Mouse (Mus musculus) brain, adult 2 months (tissue): Measurements from ENCODE around the gene Ugt1a10.
"Not testable (repeated sequence)": the region's sequence is repeated elsewhere in the genome, so short reads cannot be mapped to it uniquely, and the experiment has no call there.

ENCODE experiments used
- DNase-seq: peaks from one replicate; pipeline ENCODE4 v3.0.0; 2011; ENCODE audit warnings: low read depth, low spot score

Gene Ugt1a10

GRCm38 (mm10) chr1:88138145-88138544 lies 83.0 kb downstream of the Ugt1a10 start:
- no peak for DNase-seq

- not testable (repeated sequence) for DNase-seq
Observed at GRCm38 (mm10) chr1:88140492-88140891, 85.3 kb downstream of the Ugt1a10 start.

GRCm38 (mm10) chr1:88143966-88144675 lies 88.9 kb downstream of the Ugt1a10 start:
- peak; percentile 58 for DNase-seq

GRCm38 (mm10) chr1:88145278-88145677 lies 90.1 kb downstream of the Ugt1a10 start:
- not testable (repeated sequence) for DNase-seq

GRCm38 (mm10) chr1:88150133-88150532 lies 94.9 kb downstream of the Ugt1a10 start:
- not testable (repeated sequence) for DNase-seq

- DNase-seq: peak; percentile 60
Observed at GRCm38 (mm10) chr1:88158430-88158829, 103.2 kb downstream of the Ugt1a10 start.

GRCm38 (mm10) chr1:88165711-88166110 lies 110.5 kb downstream of the Ugt1a10 start, which contains the start of gene Ugt1a5:
TSS of gene Ugt1a5 (plus strand) at chr1:88166012.
- DNase-seq: no peak

- DNase-seq: not testable (repeated sequence)
Observed at GRCm38 (mm10) chr1:88172190-88172589, 117.0 kb downstream of the Ugt1a10 start.

- no peak for DNase-seq
Observed at GRCm38 (mm10) chr1:88179657-88180056, 124.5 kb downstream of the Ugt1a10 start.

- no peak for DNase-seq
Observed at GRCm38 (mm10) chr1:88186325-88186935, 131.2 kb downstream of the Ugt1a10 start.

- no peak for DNase-seq
Observed at GRCm38 (mm10) chr1:88192136-88192535, 136.9 kb downstream of the Ugt1a10 start.

- DNase-seq: no peak
Observed at GRCm38 (mm10) chr1:88195687-88196086, 140.5 kb downstream of the Ugt1a10 start.

- no peak for DNase-seq
Observed at GRCm38 (mm10) chr1:88197443-88197842, 142.3 kb downstream of the Ugt1a10 start.

GRCm38 (mm10) chr1:88199996-88200395 lies 144.8 kb downstream of the Ugt1a10 start:
- peak; percentile 65 for DNase-seq

GRCm38 (mm10) chr1:88200456-88200855 lies 145.3 kb downstream of the Ugt1a10 start, which contains the start of gene Ugt1a2:
TSS of gene Ugt1a2 (plus strand) at chr1:88200601.
- DNase-seq: no peak

- DNase-seq: peak; percentile 94
Observed at GRCm38 (mm10) chr1:88205294-88205922, 150.2 kb downstream of the Ugt1a10 start, which contains the start of gene Dnajb3. TSS of gene Dnajb3 (minus strand) at chr1:88205782.

- no peak for DNase-seq
Observed at GRCm38 (mm10) chr1:88206843-88207479, 151.8 kb downstream of the Ugt1a10 start.

GRCm38 (mm10) chr1:88211812-88212211 lies 156.6 kb downstream of the Ugt1a10 start, which contains the start of gene Ugt1a1:
TSS of gene Ugt1a1 (plus strand) at chr1:88211959.
- no peak for DNase-seq

- DNase-seq: no peak
Observed at GRCm38 (mm10) chr1:88212341-88213045, 157.3 kb downstream of the Ugt1a10 start.

- DNase-seq: no peak
Observed at GRCm38 (mm10) chr1:88213061-88213460, 157.9 kb downstream of the Ugt1a10 start.

GRCm38 (mm10) chr1:88213766-88214461 lies 158.7 kb downstream of the Ugt1a10 start:
- no peak for DNase-seq
